Mouse (Mus musculus) limb, embryonic 14.5 days (tissue): ENCODE measurements at regions not wholly inside any gene's neighbourhood (a gene's known extent, or its start where the extent isn't known, plus 50 kb on each side); places are given as distances from the start of the nearest gene placed in this dataset.

Experiments
- ATAC-seq: fragments of 200-750 bp; cut with Nextera tagmentation; 2 replicates; pipeline ENCODE4 v1.8.0; 2017; ENCODE audit warnings: low read depth, moderate number of reproducible peaks, moderate TSS enrichment; ENCODE audit not compliant: low FRiP score
- DNase-seq: peaks from one replicate; pipeline ENCODE4 v3.0.0-alpha.2; 2015; ENCODE audit warnings: low spot score
- H3K27ac ChIP-seq: fragments of 300-500 bp; sonication (generic); replicated peaks from 2 replicates; pipeline ENCODE4 v1.5.1; 2014; ENCODE audit warnings: low read depth, mild to moderate bottlenecking, low read length, moderate library complexity, mixed read lengths
- H3K27me3 ChIP-seq: fragments of 300-500 bp; sonication (generic); 2 replicates; pipeline ENCODE4 v1.6.1; 2014; ENCODE audit warnings: low read length, mixed read lengths; ENCODE audit not compliant: control insufficient read depth, insufficient read depth
- H3K36me3 ChIP-seq: fragments of 300-500 bp; sonication (generic); 2 replicates; pipeline ENCODE4 v1.6.1; 2014; ENCODE audit warnings: mild to moderate bottlenecking, low read length, moderate library complexity, mixed read lengths; ENCODE audit not compliant: control insufficient read depth, insufficient read depth
- H3K4me1 ChIP-seq: fragments of 300-500 bp; sonication (generic); 2 replicates; pipeline ENCODE4 v1.6.1; 2014; ENCODE audit warnings: antibody characterized with exemption, low read length, mixed read lengths; ENCODE audit not compliant: control insufficient read depth, insufficient read depth
- H3K4me2 ChIP-seq: fragments of 300-500 bp; sonication (generic); replicated peaks from 2 replicates; pipeline ENCODE4 v1.6.1; 2014; ENCODE audit warnings: low read depth, mild to moderate bottlenecking, low read length, moderate library complexity; ENCODE audit not compliant: severe bottlenecking
- H3K4me3 ChIP-seq: fragments of 300-500 bp; sonication (generic); replicated peaks from 2 replicates; pipeline ENCODE4 v1.5.1; 2014; ENCODE audit warnings: low read length
- H3K9ac ChIP-seq: fragments of 300-500 bp; sonication (generic); 2 replicates; pipeline ENCODE4 v1.6.1; 2014; ENCODE audit warnings: mild to moderate bottlenecking, low read depth, low read length, moderate library complexity; ENCODE audit not compliant: severe bottlenecking
- H3K9me3 ChIP-seq: fragments of 300-500 bp; sonication (generic); 2 replicates; pipeline ENCODE4 v1.6.1; 2016; ENCODE audit warnings: low read length; ENCODE audit not compliant: control insufficient read depth
- POLR2A ChIP-seq: fragments of 200-500 bp; IDR thresholded peaks from 2 replicates; pipeline ENCODE4 v1.8.0; 2012; ENCODE audit warnings: inconsistent platforms, mild to moderate bottlenecking, moderate library complexity, borderline replicate concordance; ENCODE audit not compliant: insufficient read depth, insufficient read length; ENCODE audit errors: extremely low read depth
- WGBS: fragments of 180-500 bp; shearing (Covaris S2); extraction: QIAGEN DNeasy Blood & Tissue Kit; methylation state at CpG from one replicate; pipeline ENCODE4 v1.1.7; 2014; 5-methylcytosine and 5-hydroxymethylcytosine counted together

DNA sequence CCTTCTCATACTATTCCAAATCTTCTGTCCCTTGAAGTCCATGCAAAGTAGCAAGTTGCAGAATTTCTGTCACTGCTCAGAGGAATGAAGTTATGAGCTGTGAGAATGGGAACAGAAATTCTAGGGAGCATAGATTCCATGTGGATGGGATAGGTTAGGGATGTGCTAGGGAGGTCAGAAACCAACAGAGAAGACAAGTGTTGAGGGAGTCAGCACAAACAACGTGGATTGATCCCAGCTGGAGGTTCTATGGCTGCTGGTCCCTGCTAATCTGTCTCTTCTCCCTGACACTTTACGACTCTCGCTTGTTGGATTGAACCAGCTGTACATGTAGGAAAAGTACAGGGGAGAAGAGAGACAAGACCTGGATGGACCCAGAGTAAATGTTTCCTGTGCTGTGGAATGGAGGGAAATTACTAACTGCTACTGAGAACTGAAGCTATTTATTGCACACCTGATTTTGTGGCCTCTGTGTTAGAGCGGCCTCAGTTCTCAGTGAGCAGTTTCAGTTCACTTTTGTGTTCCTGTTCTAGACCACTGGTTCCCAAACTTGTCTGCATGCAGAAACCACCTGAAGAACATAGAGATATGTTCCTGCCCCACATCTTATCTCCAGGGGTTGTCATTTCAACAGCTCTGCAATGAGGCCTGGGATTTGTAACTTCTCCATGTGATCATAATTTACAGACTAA lies 151.0 kb downstream of the Ube2e3 start:
- Histone ChIP-seq H3K4me1 (no peaks in the 10 kb centered on the region), H3K27ac (no peak overlapping the region), H3K4me2 (no peak overlapping the region), H3K4me3 (no peak overlapping the region), H3K9me3 (no peaks in the 10 kb centered on the region), H3K36me3 (no peaks in the 10 kb centered on the region), H3K27me3 (no peaks in the 10 kb centered on the region), H3K9ac (no peak overlapping the region)
- TF ChIP-seq POLR2A, result no peak
- no peak for DNase-seq
- 61% methylated on average over 4 of the region's 4 CpGs for WGBS
- no peak for ATAC-seq

DNA sequence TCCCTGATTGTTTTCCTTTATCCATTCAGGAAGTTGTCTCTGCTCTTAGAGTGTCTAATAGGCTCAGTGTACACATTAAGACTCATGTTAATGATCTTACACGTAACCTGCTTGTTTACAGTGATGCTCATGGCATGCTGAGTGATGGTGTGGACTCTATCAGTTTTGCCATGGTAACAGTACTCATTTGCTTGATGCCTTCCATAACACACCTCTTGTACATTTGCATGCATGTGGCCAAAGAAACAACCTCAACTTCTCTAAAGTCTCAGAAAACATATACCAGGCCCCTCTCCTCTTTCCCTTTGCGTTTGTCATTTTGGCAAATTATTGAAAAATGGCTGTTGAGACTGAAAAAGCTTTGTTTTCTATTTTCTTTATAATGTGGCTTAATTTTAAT lies 155.0 kb downstream of the Ube2e3 start:
- TF ChIP-seq POLR2A, result no peak
- no peaks in the 10 kb centered on the region for H3K9me3 ChIP-seq
- 87% methylated on average over 2 of the region's 2 CpGs for WGBS

DNA sequence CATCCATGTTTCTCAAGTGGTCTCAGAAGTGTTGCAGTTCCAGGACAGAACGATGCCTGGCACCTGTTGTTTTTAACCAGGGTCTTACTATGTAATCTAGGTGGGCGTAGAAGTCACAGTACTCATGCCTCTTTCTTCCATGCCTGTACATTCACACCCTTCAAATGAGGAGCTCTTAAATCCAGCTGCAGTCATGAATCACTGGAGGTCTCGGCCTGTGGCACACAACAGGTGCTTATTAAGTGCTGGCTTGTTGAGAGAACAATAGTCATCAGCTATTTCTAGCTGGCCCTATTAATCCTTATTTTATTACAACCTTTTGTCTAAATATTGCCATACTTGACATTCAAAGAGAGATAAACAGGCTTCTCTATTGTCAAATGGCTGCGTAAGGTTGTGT lies 157.8 kb downstream of the Ube2e3 start:
- 59% methylated on average over 4 of the region's 4 CpGs for WGBS
- TF ChIP-seq POLR2A, result no peak
- ATAC-seq, result no peak
- H3K27me3 ChIP-seq, result no peaks in the 10 kb centered on the region
- H3K27ac ChIP-seq, result no peak overlapping the region
- no peaks in the 10 kb centered on the region for H3K9me3 ChIP-seq
- no peak for DNase-seq
- no peak overlapping the region for H3K9ac ChIP-seq
- H3K4me2 ChIP-seq, result no peak overlapping the region
- H3K36me3 ChIP-seq, result no peaks in the 10 kb centered on the region
- H3K4me3 ChIP-seq, result no peak overlapping the region
- H3K4me1 ChIP-seq, result no peaks in the 10 kb centered on the region

More for the DNA sequence above, 155.0 kb downstream of the Ube2e3 start:
- Histone ChIP-seq H3K4me2 (no peak overlapping the region), H3K4me3 (no peak overlapping the region), H3K36me3 (no peaks in the 10 kb centered on the region), H3K9ac (no peak overlapping the region), H3K4me1 (no peaks in the 10 kb centered on the region), H3K27ac (no peak overlapping the region), H3K27me3 (no peaks in the 10 kb centered on the region)
- ATAC-seq, result no peak
- DNase-seq, result no peak

DNA sequence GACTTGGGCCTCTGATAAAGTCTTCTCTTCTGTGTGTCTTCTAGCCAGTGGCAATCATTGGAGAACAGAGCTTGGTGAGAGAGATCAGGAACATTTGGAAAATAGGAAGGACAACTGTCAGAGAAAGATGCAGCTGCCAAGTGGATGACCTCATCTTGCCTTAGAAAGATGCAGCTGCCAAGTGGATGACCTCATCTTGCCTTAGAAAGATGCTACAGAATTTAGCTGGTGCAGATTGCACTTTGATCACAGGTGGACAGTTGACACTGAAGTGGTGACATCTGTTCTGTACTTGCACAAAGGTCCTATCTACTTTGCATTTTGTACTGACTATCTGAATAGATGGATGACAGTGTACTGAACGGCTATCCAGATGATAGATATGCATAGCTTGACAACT lies 163.1 kb downstream of the Ube2e3 start:
- 65% methylated on average over 1 of the region's 1 CpGs for WGBS
- no peak overlapping the region for H3K9ac ChIP-seq
- H3K27me3 ChIP-seq, result no peaks in the 10 kb centered on the region
- H3K9me3 ChIP-seq, result no peaks in the 10 kb centered on the region
- DNase-seq (no peak), ATAC-seq (no peak)
- TF ChIP-seq POLR2A, result no peak
- no peak overlapping the region for H3K27ac ChIP-seq
- H3K4me2 ChIP-seq, result no peak overlapping the region
- no peak overlapping the region for H3K4me3 ChIP-seq
- H3K36me3 ChIP-seq, result no peaks in the 10 kb centered on the region
- no peaks in the 10 kb centered on the region for H3K4me1 ChIP-seq

DNA sequence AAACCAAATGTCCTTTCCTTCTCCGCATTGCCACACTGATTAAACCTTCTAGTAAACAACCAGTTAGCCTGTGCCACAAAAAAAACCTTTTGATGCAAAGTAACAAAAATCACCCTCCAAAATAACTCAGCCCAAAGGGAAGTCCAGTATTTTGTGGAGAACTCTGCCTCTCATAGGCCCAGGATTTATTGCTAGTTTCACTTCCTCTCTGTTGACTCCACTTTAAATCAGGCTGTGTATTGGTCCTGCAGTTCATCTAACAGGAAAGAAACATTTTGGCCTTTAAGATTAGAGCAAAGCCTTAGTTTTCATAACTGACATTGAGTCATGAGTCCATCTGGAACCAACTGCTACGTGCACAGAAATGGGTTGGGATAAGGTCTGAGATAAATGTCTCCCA lies 168.4 kb downstream of the Ube2e3 start:
- DNase-seq (no peak), ATAC-seq (no peak)
- Histone ChIP-seq H3K27ac (no peak overlapping the region), H3K27me3 (no peaks in the 10 kb centered on the region), H3K36me3 (no peaks in the 10 kb centered on the region), H3K4me3 (no peak overlapping the region), H3K9me3 (no peaks in the 10 kb centered on the region), H3K9ac (no peak overlapping the region), H3K4me1 (no peaks in the 10 kb centered on the region), H3K4me2 (no peak overlapping the region)
- TF ChIP-seq POLR2A, result no peak
- 87% methylated on average over 2 of the region's 2 CpGs for WGBS
